Mouse (Mus musculus) CH12.LX (cell line): ENCODE measurements at regions not wholly inside any gene's neighbourhood (a gene's known extent, or its start where the extent isn't known, plus 50 kb on each side); places are given as distances from the start of the nearest gene placed in this dataset.

Source experiments
- CHD2 ChIP-seq: IDR thresholded peaks from 2 replicates; pipeline ENCODE4 v1.6.1; 2011; ENCODE audit warnings: low read length, improper control_type of control experiment
- CTCF ChIP-seq, 2 experiments: IDR thresholded peaks in 1 of 2; conservative IDR thresholded peaks in 1 of 2; 2 replicates each; pipeline ENCODE4 v1.5.1; 2011 to 2012; ENCODE audit warnings: low read depth in 2 of 2, low read length in 2 of 2, improper control_type of control experiment in 1 of 2, inconsistent platforms in 1 of 2, mild to moderate bottlenecking in 1 of 2, moderate library complexity in 1 of 2
- ELF1 ChIP-seq: IDR thresholded peaks from 2 replicates; pipeline ENCODE4 v1.6.1; 2014; ENCODE audit warnings: low read depth, mild to moderate bottlenecking, inconsistent platforms, low read length, improper control_type of control experiment
- EP300 ChIP-seq: IDR thresholded peaks from 2 replicates; pipeline ENCODE4 v1.6.1; 2011; ENCODE audit warnings: low read length, improper control_type of control experiment
- ETS1 ChIP-seq: conservative IDR thresholded peaks from 2 replicates; pipeline ENCODE4 v1.6.1; 2012; ENCODE audit warnings: low read depth, mild to moderate bottlenecking, inconsistent platforms, low read length, improper control_type of control experiment, moderate library complexity
- GABPA ChIP-seq: IDR thresholded peaks from 2 replicates; pipeline ENCODE4 v1.6.1; 2012; ENCODE audit warnings: low read depth, low read length, improper control_type of control experiment, inconsistent platforms; ENCODE audit not compliant: insufficient replicate concordance
- HCFC1 ChIP-seq: IDR thresholded peaks from 2 replicates; pipeline ENCODE4 v1.6.1; 2012; ENCODE audit warnings: low read depth, mild to moderate bottlenecking, inconsistent platforms, low read length, improper control_type of control experiment
- PAX5 ChIP-seq: IDR thresholded peaks from 2 replicates; pipeline ENCODE4 v1.6.1; 2012; ENCODE audit warnings: low read length, inconsistent platforms, mixed read lengths
- POLR2A ChIP-seq: IDR thresholded peaks from 2 replicates; pipeline ENCODE4 v1.6.1; 2011; ENCODE audit warnings: low read depth, mild to moderate bottlenecking, improper control_type of control experiment, low read length
- SMC3 ChIP-seq: IDR thresholded peaks from 2 replicates; pipeline ENCODE4 v1.6.1; 2011; ENCODE audit warnings: low read depth, low read length, improper control_type of control experiment
- USF1 ChIP-seq: IDR thresholded peaks from 2 replicates; pipeline ENCODE4 v1.6.1; 2014; ENCODE audit warnings: low read depth, mild to moderate bottlenecking, inconsistent platforms, low read length, improper control_type of control experiment
- ZC3H11A ChIP-seq: IDR thresholded peaks from 2 replicates; pipeline ENCODE4 v1.6.1; 2012; ENCODE audit warnings: low read depth, mild to moderate bottlenecking, inconsistent platforms, low read length, improper control_type of control experiment
- ZMIZ1 ChIP-seq: IDR thresholded peaks from 2 replicates; pipeline ENCODE4 v1.6.1; 2012; ENCODE audit warnings: low read depth, mild to moderate bottlenecking, inconsistent platforms, low read length, improper control_type of control experiment

DNA sequence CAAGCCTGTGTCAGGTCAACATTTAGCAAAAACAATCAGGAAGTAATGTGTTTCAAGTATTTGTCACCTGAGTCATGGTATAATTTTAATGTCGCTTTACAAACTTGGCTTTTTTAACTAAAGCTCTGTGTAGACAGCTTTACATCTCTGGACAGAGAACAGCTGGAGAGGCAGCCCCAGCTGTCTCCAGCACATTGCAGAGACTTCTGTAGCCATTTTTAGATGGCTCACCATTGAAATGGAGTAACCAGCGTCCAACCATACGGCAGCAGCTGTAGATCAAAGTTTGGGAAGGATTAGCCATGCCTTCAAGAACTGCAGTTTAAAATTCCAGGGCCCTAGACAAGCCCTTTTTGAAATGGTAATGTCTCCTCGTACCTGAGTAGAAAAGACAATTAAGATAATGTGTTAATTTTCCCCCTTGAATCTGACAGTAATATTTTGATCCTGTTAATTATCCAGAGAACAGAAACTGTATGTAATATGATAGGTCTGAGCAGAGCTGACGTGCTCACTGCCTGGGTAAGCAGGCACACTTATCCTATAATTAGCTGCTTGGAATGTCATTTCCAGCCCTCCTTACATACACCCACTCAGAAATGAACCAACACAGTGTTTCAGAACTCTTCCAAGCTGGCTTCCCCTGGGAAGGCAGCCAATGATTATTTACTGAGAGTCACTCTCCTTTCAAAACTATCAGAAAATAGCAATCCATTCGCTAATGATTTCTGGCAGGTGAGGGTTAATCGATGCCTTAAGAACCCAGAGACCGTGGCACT, 104.6 kb upstream of the Irx5 start:
- no peak for TF ChIP-seq USF1
- TF ChIP-seq SMC3 = no peak
- TF ChIP-seq GABPA = no peak
- TF ChIP-seq CTCF (conservative IDR thresholded peaks at IDR 0.05 in 1 of 2, IDR thresholded peaks at IDR 0.05 in 1 of 2; ENCODE audit: low read depth in 2 of 2, low read length in 2 of 2) = no peak
- no peak for TF ChIP-seq ZC3H11A
- no peak for TF ChIP-seq POLR2A
- TF ChIP-seq HCFC1 = no peak
- no peak for TF ChIP-seq CHD2
- TF ChIP-seq ETS1 = no peak
- TF ChIP-seq PAX5 = no peak
- TF ChIP-seq EP300 = no peak
- no peak for TF ChIP-seq ELF1
- no peak for TF ChIP-seq ZMIZ1
